Mouse (Mus musculus): ENCODE measurements around the gene Tmem223.

DNA sequence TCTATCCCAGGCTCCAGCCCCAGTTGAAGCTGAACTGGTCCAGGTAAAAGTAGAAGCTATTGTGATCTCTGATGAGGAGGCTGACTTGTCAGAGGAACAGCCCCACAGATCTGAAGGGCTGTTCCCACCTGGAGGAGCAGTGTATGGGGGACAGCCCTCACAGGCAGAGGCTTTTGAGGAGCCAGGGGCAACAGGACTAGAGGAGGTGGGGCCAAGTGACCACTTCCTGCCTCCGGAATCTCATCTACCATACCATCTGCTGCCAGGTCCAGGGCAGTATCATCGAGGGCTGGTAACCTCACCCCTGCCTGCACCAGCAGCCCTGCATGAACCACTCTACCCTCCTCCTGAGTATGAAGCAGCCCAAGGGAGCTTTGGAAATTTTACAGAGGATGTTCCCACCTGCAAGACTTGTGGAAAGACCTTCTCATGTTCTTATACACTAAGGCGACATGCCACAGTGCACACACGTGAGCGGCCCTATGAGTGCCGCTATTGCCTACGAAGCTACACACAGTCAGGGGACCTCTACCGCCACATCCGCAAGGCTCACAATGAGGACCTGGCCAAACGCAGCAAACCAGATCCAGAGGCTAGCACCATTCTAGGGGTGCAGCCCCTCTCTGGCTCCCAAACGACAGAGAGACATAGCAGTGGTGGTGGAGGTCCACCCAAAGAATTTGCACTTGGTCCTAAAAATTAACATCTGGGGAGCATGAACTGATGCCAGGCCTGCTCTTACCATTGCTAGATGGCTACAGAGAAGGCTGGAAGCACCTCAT is 33.3 kb downstream of the Tmem223 start:
- TF ChIP-seq CTCF (conservative IDR thresholded peaks at IDR 0.05; ENCODE audit: low read length) (no peak), POU5F1 (IDR thresholded peaks at IDR 0.05; ENCODE audit: borderline replicate concordance, low read length) (no peak)
